Mouse (Mus musculus) heart, postnatal 14 days (tissue): ENCODE measurements around the gene Hapln1. TPM values are rescaled to one million over a fixed set of nuclear protein-coding genes. Genes with fewer than 3 reads are reported as not detected.

Source experiments
- DNase-seq, 2 experiments: peaks; one replicate each; pipeline ENCODE4 v3.0.0; 2021 to 2022
- intact Hi-C: fragments of 180-260 bp; cut with DNase I; formaldehyde crosslinking; loops from one replicate; pipeline ENCODE4 v1.15.1; 2025
- total RNA-seq, 2 experiments: library from RNA; stranded (reverse); gene quantifications; 2 replicates each; pipeline ENCODE4 v1.2.3; 2021

Gene Hapln1
- total RNA-seq, 2 experiments from 2014 or later: 0.44 to 0.45 TPM

DNA sequence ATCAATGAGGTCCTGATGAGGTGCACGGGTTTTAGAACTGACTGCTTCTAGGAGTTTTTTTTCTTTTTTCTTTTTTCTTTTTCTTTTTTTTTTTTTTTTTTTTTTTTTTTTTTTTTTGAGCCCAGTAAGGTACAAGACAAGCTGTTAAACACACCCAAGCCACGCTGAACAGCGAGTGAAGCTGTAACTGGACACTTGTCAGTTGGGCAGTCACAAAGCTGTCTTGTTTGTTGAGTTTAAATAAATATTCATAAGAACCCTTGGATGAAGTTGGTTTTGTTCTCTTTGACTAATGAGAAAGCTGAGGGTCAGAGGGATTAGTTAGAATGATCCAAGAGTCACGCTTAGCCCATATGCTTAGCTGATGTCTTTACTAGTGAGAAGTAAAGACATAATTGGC, 55.5 kb downstream of the Hapln1 start:
- DNase-seq: no peak
- intact Hi-C loops: no loop called here

DNA sequence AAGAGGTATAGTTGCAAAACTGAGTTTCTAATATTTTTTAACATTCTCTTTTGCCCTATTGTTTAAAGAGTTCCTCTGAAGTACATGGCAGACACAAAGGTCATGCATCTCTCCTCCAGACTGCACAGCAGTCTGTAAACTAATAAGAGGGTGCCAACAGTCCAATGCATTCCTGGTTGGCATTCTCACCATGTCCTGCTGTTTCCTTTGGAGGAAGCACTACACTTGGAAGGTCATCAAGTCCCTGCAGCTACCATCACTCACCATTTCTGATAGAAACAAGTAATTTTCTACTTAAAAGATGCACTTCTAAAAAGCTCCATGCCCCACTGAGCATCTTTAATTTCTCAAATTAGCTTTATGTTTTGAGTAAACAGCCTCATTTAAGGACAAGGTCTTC, 57.8 kb downstream of the Hapln1 start:
- intact Hi-C loops: no loop called here
- DNase-seq: no peak

DNA sequence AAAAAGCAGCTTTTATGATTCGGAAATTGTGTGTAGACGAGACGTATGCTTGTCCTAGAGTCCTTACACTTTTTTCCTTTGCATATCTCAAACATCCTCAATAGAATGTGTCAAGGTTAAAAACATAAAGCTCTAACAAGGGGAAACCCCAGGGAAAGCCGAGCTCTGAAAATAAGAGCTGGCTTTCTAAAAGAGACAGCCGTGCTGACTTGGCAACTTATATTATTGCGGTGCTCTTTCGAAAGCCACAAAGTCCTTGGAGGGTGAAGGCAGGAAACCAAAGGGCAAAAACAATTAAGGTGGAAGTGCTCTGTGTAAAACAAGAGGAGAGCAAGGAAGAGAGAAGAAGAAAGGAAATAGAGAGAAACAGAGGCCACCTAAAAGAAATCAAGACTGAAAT, 60.9 kb downstream of the Hapln1 start:
- DNase-seq: no peak
- intact Hi-C loops: no loop called here

GRCm38 (mm10) chr13:89603336-89603735, 63.7 kb downstream of the Hapln1 start:
- intact Hi-C loops: no loop called here
- DNase-seq: no peak

DNA sequence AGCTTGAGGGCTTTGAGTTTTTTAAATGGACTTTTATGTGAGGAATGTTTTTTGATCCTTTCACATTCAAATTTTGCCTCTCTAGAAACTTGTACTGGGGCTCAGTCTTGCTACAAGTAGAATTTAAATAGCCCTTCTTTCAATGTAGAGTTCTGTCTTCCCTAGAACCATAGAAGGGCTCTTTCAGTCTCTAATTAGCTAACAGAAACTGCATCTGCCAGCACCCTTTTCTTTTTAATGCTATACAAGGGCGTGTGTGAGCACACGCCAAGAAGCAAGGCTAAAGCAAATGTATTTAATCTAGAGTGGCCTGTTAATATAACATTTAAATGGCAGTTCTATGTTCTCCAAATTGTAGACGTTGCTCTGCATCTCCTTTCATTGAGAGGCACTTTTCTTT, 67.8 kb downstream of the Hapln1 start:
- DNase-seq: no peak
- intact Hi-C loops: no loop called here

- intact Hi-C loops: no loop called here
- no peak for DNase-seq
Observed at GRCm38 (mm10) chr13:89619064-89619463, 79.5 kb downstream of the Hapln1 start.

DNA sequence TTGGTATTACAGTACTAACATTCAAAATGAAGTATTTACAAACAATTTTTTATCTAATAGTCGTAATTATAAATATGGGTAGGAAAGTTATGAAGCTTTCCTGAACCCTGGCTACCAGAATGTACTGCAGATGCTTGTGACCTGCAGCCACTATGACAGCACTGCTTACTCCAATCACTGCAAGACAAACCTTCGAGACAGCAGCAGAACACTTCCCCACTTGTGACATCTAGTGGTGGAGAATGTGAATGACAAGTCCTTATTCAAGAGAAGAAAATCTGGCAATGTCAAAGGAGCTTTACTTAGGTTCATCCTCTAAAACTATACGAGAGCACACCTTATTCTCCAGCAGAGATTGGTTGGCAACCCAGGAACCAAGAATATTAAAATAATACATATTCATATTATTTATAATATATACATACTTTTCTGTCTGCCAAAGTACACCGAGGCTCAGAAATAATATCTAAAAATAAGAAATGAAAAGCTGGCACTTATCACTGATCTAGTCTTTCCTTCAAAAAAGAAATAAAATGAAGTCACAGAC, 94.6 kb downstream of the Hapln1 start:
- peak in 1 of 2 experiments; percentile 39 for DNase-seq
- intact Hi-C loops: no loop called here

DNA sequence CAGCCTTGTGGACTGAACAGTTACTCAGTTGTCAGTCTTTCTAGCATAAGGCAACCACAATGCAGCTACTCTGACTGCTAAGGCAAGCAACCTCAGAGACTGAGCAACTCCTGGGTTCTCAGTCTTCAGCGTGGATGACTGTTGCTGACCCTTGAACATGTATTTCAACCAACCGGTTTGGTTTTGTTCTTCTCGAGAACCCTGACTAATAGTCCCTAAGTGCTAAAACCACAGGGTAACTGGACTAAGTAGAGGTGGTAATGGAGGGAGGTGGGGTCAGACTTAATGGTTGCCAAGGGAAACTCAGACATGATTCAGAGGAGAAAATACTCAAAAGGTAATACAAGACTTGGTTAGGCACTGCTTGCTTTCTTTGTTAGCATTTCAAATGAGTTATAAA, 97.4 kb downstream of the Hapln1 start:
- no peak for DNase-seq
- intact Hi-C loops: loop anchor here (2.0 kb wide), 1 partner anchor 88 kb away; no protein-coding TSS in a partner anchor

DNA sequence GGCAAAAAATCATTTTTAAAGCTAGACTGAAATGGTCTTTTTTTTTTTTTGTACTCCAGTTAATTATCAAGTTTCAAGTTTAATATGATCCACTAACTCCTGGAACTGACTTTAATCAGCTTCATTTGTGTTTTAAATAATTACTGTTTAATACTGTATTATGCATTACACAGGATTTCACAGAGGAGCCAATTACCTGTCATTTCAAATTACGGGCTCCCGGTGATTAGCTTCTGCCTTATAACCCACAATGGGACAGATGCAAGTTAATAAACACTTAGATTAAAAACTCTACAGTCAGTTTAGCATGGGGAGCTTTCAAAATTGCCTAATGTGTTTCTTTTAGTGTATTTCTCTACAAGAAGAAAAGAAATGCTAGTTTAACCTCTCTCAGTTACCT, 106.0 kb downstream of the Hapln1 start:
- DNase-seq: no peak
- intact Hi-C loops: no loop called here

- DNase-seq: no peak
- intact Hi-C loops: no loop called here
Observed at GRCm38 (mm10) chr13:89652773-89653172, 113.2 kb downstream of the Hapln1 start.

DNA sequence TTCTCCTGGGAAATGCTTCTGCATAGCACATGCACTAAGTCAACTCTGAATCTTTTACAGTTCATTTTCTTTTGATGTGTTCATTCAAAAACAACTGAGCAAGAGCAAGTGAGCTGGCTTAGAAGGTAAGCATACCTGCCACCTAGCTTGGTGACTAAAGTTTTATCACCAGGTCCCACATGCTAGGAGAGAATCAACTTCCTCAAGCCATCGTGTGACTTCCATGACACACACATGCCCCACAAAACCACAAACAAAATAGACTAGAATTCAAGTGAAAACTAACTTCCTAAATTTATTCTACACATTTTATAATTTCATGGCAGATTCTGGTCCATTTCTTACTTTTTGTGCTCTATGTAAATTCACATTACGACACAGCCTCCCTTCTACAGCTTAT, 113.7 kb downstream of the Hapln1 start:
- DNase-seq: no peak
- intact Hi-C loops: no loop called here

GRCm38 (mm10) chr13:89657046-89657445, 117.5 kb downstream of the Hapln1 start:
- no peak for DNase-seq
- intact Hi-C loops: no loop called here

Other genes starting within 250 kb of the Hapln1 start
- gene Vcan, start 202.7 kb downstream of the Hapln1 start, total RNA-seq: 10 to 100 TPM; 19.5 to 21.8 TPM